In genomic region chr10:66640890-66641847, GRCm38 (mm10) we compare ENCODE assay signal across 11 mouse cellular contexts.
DNase-seq lines count a peak whose midpoint lies in the region; ATAC-seq lines count a peak whose summit lies in the region.
"Had no signal": no experiment of that assay in that cellular context is flagged by ENCODE, and none has a peak within 500 bp of the region (broad histone marks: within the 10 kb centered on the region; RNA-seq: fewer than 3 reads in every experiment).

No protein-coding gene starts in this region.

- WGBS in forebrain, embryonic 16.5 days, result 31% methylated on average over 24 of the region's 24 CpGs

- peak overlapping the region; percentile 77 for H3K27ac ChIP-seq in forebrain, embryonic 16.5 days (ENCODE audit: low read length)
- H3K27ac ChIP-seq: embryonic facial prominence, embryonic 15.5 days had no signal

- peak; percentile 98 for DNase-seq in brain, adult 2 months (ENCODE audit: low read depth, low spot score)
- DNase-seq in cerebellum, adult 11-12 months, result peak; percentile 97
- DNase-seq in left cerebral cortex, adult 18-20 months (ENCODE audit: low spot score in 2 of 2), result peak; percentile 40 to 53
- no peak for DNase-seq in ovary, postnatal 10 days (ENCODE audit: low spot score)
- no peak for DNase-seq in kidney, postnatal 10 days
- no peak for DNase-seq in spleen, adult 12 weeks (ENCODE audit: low spot score)
- DNase-seq: lung, postnatal 14 days had no signal

- no peak overlapping the region; the same call in 1 of the 2 replicates for H3K4me3 ChIP-seq in forebrain, embryonic 16.5 days (replicated peaks; ENCODE audit: low read length)
- H3K4me3 ChIP-seq: embryonic facial prominence, embryonic 15.5 days had no signal

- ATAC-seq in forebrain, embryonic 16.5 days, result peak; percentile 82
- no peak for ATAC-seq in monocyte, adult 5-6 weeks (replicated peaks; ENCODE audit: insufficient number of reproducible peaks, low FRiP score, low TSS enrichment, poor library complexity, severe bottlenecking)
- ATAC-seq: Patski had no signal

- peaks cover 14% of the 10 kb centered on the region for H3K4me1 ChIP-seq in forebrain, embryonic 16.5 days (replicated peaks; ENCODE audit: control insufficient read depth, insufficient read depth, low read length)
- H3K4me1 ChIP-seq: embryonic facial prominence, embryonic 15.5 days had no signal

- H3K36me3 ChIP-seq in forebrain, embryonic 16.5 days (ENCODE audit: control insufficient read depth, insufficient read depth), result no peaks in the 10 kb centered on the region
- H3K36me3 ChIP-seq: embryonic facial prominence, embryonic 15.5 days had no signal

- H3K9ac ChIP-seq in forebrain, embryonic 16.5 days (replicated peaks; ENCODE audit: low read depth, low read length), result no peak overlapping the region
- H3K9ac ChIP-seq: embryonic facial prominence, embryonic 15.5 days had no signal

- no peaks in the 10 kb centered on the region for H3K27me3 ChIP-seq in forebrain, embryonic 16.5 days (replicated peaks; ENCODE audit: control insufficient read depth, insufficient read depth, low read length)
- H3K27me3 ChIP-seq: embryonic facial prominence, embryonic 15.5 days had no signal

- no peaks in the 10 kb centered on the region for H3K9me3 ChIP-seq in forebrain, embryonic 16.5 days (ENCODE audit: control insufficient read depth, low read length)
- H3K9me3 ChIP-seq: embryonic facial prominence, embryonic 15.5 days had no signal

- H3K4me2 ChIP-seq in forebrain, embryonic 16.5 days (ENCODE audit: low read length), result peak overlapping the region; percentile 37
- H3K4me2 ChIP-seq: embryonic facial prominence, embryonic 15.5 days had no signal

Comparison
In these comparisons a context has a peak if more than half of its experiments do, and no peak if none do; other contexts are left out.
1. DNase-seq: peak in brain, adult 2 months (single experiment), cerebellum, adult 11-12 months (single experiment) and left cerebral cortex, adult 18-20 months (2 of 2); none in ovary, postnatal 10 days (single experiment), kidney, postnatal 10 days (single experiment) and spleen, adult 12 weeks (single experiment).